Mouse (Mus musculus): ENCODE data around the gene Tet3. TPM values are rescaled to one million over a fixed set of nuclear protein-coding genes. Genes with fewer than 3 reads are reported as not detected.

The Tet3 gene
- total and polyA plus RNA-seq, 2 experiments from 2014 or later, result 27.7 to 49.4 TPM

DNA sequence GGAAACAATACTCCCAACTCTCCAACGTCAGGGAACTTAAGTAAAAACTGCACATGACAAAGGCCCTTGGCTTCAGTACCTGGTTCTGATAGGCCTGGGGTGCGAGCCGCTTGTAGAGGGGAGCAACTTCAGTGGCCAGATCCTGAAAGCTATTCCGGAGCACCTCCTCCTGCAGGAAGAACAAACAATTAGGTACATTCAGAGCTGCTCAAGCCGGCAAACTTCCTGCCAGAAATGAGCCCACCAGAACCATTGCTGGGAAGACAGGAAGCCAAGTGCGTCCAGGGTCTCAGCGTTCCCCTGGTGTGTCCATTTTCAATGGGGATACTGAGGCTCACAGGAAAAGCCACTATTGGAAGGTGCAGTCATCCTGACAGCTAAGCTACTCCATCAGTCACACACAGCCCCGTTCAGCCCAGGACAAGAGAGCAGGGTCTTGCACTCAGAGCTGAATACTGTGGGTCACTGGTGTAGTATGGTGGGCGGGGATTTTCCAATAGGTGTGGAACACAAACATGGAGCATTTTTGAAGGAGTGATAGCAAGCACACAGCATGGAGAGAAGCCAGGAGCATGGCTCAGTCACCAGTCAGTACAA is 85.1 kb downstream of the Tet3 start:
- Histone ChIP-seq H3K4me1 (ENCODE audit: insufficient read depth) (no peaks in the 10 kb centered on the region), H3K27ac (ENCODE audit: low read depth, low read length) (no peak overlapping the region), H3K4me3 (ENCODE audit: low read depth, low read length) (no peak overlapping the region), H3K4me2 (ENCODE audit: low read depth) (no peak overlapping the region), H3K27me3 (ENCODE audit: insufficient read depth, low read length) (no peaks in the 10 kb centered on the region), H3K9ac (no peak overlapping the region), H3K36me3 (ENCODE audit: insufficient read depth) (peaks cover 98% of the 10 kb centered on the region), H3K9me3 (ENCODE audit: low read length) (no peaks in the 10 kb centered on the region)
- ATAC-seq, result no peak
- no peak for DNase-seq
- WGBS, result 87% methylated on average over 9 of the region's 9 CpGs
- TF ChIP-seq CTCF (IDR thresholded peaks at IDR 0.05; ENCODE audit: low read depth), result no peak

GRCm38 (mm10) chr6:83371350-83371749 is 87.5 kb downstream of the Tet3 start:
- TF ChIP-seq CTCF (IDR thresholded peaks at IDR 0.05; ENCODE audit: low read depth), result no peak
- no peak overlapping the region for H3K27ac ChIP-seq (ENCODE audit: low read depth, low read length)
- DNase-seq (no peak), ATAC-seq (no peak)
- H3K4me3 ChIP-seq (ENCODE audit: low read depth, low read length), result no peak overlapping the region
- no peaks in the 10 kb centered on the region for H3K4me1 ChIP-seq (ENCODE audit: insufficient read depth)
- no peak overlapping the region for H3K4me2 ChIP-seq (ENCODE audit: low read depth)
- 94% methylated on average over 3 of the region's 3 CpGs for WGBS
- H3K36me3 ChIP-seq (ENCODE audit: insufficient read depth), result peaks cover 96% of the 10 kb centered on the region
- H3K27me3 ChIP-seq (ENCODE audit: insufficient read depth, low read length), result no peaks in the 10 kb centered on the region
- no peaks in the 10 kb centered on the region for H3K9me3 ChIP-seq (ENCODE audit: low read length)
- H3K9ac ChIP-seq, result no peak overlapping the region

- DNase-seq (no peak), ATAC-seq (no peak)
- Histone ChIP-seq H3K4me3 (ENCODE audit: low read depth, low read length) (no peak overlapping the region), H3K9me3 (ENCODE audit: low read length) (no peaks in the 10 kb centered on the region), H3K36me3 (ENCODE audit: insufficient read depth) (peaks cover 91% of the 10 kb centered on the region), H3K9ac (no peak overlapping the region), H3K4me1 (ENCODE audit: insufficient read depth) (no peaks in the 10 kb centered on the region), H3K27me3 (ENCODE audit: insufficient read depth, low read length) (no peaks in the 10 kb centered on the region), H3K4me2 (ENCODE audit: low read depth) (no peak overlapping the region), H3K27ac (ENCODE audit: low read depth, low read length) (no peak overlapping the region)
- TF ChIP-seq CTCF (IDR thresholded peaks at IDR 0.05; ENCODE audit: low read depth), result no peak
- 91% methylated on average over 21 of the region's 21 CpGs for WGBS
Observed at GRCm38 (mm10) chr6:83370316-83370965, 88.4 kb downstream of the Tet3 start.

DNA sequence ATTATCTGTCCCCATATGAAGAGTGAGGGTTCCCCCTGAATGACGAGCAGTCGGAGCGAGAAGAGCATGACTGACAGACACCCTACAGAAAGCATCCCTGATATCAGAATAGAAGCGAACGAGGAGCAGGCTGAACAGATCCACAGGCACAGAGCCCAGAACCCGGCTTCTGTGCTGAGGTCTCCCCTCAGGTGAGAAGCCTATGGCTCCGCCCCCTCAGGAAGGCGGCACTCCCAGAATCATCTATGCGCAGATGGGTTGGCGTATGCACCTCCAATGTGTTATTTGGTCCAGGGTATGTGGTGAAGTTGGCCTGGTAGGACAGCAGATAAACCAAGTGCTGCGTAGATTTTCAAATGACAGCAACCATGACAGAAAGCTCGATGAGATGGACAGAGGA is 95.8 kb downstream of the Tet3 start:
- no peak for TF ChIP-seq CTCF (IDR thresholded peaks at IDR 0.05; ENCODE audit: low read depth)
- no peak overlapping the region for H3K4me3 ChIP-seq (ENCODE audit: low read depth, low read length)
- WGBS, result 88% methylated on average over 12 of the region's 12 CpGs
- ATAC-seq (no peak), DNase-seq (no peak)
- no peak overlapping the region for H3K9ac ChIP-seq
- H3K36me3 ChIP-seq (ENCODE audit: insufficient read depth), result peaks cover 49% of the 10 kb centered on the region
- no peaks in the 10 kb centered on the region for H3K4me1 ChIP-seq (ENCODE audit: insufficient read depth)
- H3K9me3 ChIP-seq (ENCODE audit: low read length), result no peaks in the 10 kb centered on the region
- no peak overlapping the region for H3K4me2 ChIP-seq (ENCODE audit: low read depth)
- H3K27ac ChIP-seq (ENCODE audit: low read depth, low read length), result no peak overlapping the region
- no peaks in the 10 kb centered on the region for H3K27me3 ChIP-seq (ENCODE audit: insufficient read depth, low read length)

- WGBS, result 90% methylated on average over 11 of the region's 11 CpGs
- no peak overlapping the region for H3K4me2 ChIP-seq (ENCODE audit: low read depth)
- no peaks in the 10 kb centered on the region for H3K4me1 ChIP-seq (ENCODE audit: insufficient read depth)
- no peaks in the 10 kb centered on the region for H3K27me3 ChIP-seq (ENCODE audit: insufficient read depth, low read length)
- TF ChIP-seq CTCF (IDR thresholded peaks at IDR 0.05; ENCODE audit: low read depth), result no peak
- H3K9ac ChIP-seq, result no peak overlapping the region
- DNase-seq (no peak), ATAC-seq (no peak)
- peaks cover 37% of the 10 kb centered on the region for H3K36me3 ChIP-seq (ENCODE audit: insufficient read depth)
- H3K4me3 ChIP-seq (ENCODE audit: low read depth, low read length), result no peak overlapping the region
- no peak overlapping the region for H3K27ac ChIP-seq (ENCODE audit: low read depth, low read length)
- H3K9me3 ChIP-seq (ENCODE audit: low read length), result no peaks in the 10 kb centered on the region
Observed at GRCm38 (mm10) chr6:83361523-83362248, 97.2 kb downstream of the Tet3 start.

GRCm38 (mm10) chr6:83357436-83357835 is 101.4 kb downstream of the Tet3 start:
- H3K27me3 ChIP-seq (ENCODE audit: insufficient read depth, low read length), result no peaks in the 10 kb centered on the region
- no peak overlapping the region for H3K27ac ChIP-seq (ENCODE audit: low read depth, low read length)
- H3K36me3 ChIP-seq (ENCODE audit: insufficient read depth), result peaks cover 47% of the 10 kb centered on the region
- WGBS, result 90% methylated on average over 10 of the region's 10 CpGs
- no peak overlapping the region for H3K4me2 ChIP-seq (ENCODE audit: low read depth)
- ATAC-seq (no peak), DNase-seq (no peak)
- no peak overlapping the region for H3K9ac ChIP-seq
- H3K9me3 ChIP-seq (ENCODE audit: low read length), result no peaks in the 10 kb centered on the region
- no peak for TF ChIP-seq CTCF (IDR thresholded peaks at IDR 0.05; ENCODE audit: low read depth)
- H3K4me1 ChIP-seq (ENCODE audit: insufficient read depth), result no peaks in the 10 kb centered on the region
- no peak overlapping the region for H3K4me3 ChIP-seq (ENCODE audit: low read depth, low read length)

DNA sequence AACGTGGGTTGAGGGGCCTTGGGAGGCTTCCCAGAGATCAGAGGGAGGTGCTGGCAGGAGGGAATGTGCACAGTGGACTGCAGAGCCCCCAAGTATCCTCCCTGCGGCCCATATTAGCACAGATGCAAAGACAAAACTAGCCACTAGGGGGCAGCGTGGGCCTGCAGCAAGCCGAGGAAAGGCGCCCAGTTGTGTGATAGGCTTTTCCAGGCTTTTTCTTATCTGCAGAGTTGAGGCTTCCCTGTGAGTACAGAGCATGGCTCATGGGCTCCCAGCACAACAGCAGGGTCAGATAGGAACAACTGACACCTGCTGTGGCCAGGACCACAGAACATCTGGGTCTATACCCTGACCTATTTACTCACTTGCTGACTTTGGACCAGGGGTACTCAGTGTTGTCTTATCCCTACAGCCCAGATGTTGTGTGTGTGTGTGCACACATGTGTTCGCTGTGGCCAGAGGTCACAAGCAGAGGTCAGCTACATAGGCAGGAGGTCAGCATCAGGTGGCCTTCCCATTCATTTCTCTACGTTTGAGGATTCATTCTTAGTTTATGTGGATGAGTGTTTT is 102.2 kb downstream of the Tet3 start:
- TF ChIP-seq CTCF (IDR thresholded peaks at IDR 0.05; ENCODE audit: low read depth), result peak; percentile 98
- WGBS, result 23% methylated on average over 7 of the region's 7 CpGs
- Histone ChIP-seq H3K4me3 (ENCODE audit: low read depth, low read length) (no peak overlapping the region), H3K36me3 (ENCODE audit: insufficient read depth) (peaks cover 43% of the 10 kb centered on the region), H3K9ac (no peak overlapping the region), H3K4me1 (ENCODE audit: insufficient read depth) (no peaks in the 10 kb centered on the region), H3K27ac (ENCODE audit: low read depth, low read length) (no peak overlapping the region), H3K4me2 (ENCODE audit: low read depth) (no peak overlapping the region), H3K9me3 (ENCODE audit: low read length) (no peaks in the 10 kb centered on the region), H3K27me3 (ENCODE audit: insufficient read depth, low read length) (no peaks in the 10 kb centered on the region)
- peak; percentile 89 for DNase-seq
- ATAC-seq, result peak; percentile 80

All from forebrain, postnatal 0 days (tissue).